Mouse (Mus musculus) cerebellum, postnatal 4 days (tissue): ENCODE measurements around the gene Lrp8.

Source experiments
- DNase-seq, 2 experiments: peaks; one replicate each; pipeline ENCODE4 v3.0.0; 2022; ENCODE audit warnings: low spot score in 2 of 2, mixed read lengths in 1 of 2

Gene Lrp8

GRCm38 (mm10) chr4:107921152-107921695 is 119.2 kb downstream of the Lrp8 start:
- no peak for DNase-seq

GRCm38 (mm10) chr4:107921952-107922351 is 119.9 kb downstream of the Lrp8 start:
- no peak for DNase-seq

GRCm38 (mm10) chr4:107923145-107923802 is 121.2 kb downstream of the Lrp8 start, which contains the start of gene Cpt2:
Cpt2 (minus strand) TSS chr4:107923610.
- peak; percentile 70 to 87 for DNase-seq

GRCm38 (mm10) chr4:107923803-107924194 is 121.7 kb downstream of the Lrp8 start:
- no peak for DNase-seq
